Mouse (Mus musculus): ENCODE measurements around the gene Ssbp3.

GRCm38 (mm10) chr4:106918263-106918662, 7.8 kb downstream of the Ssbp3 start:
- TF ChIP-seq CTCF (IDR thresholded peaks at IDR 0.05; ENCODE audit: insufficient read depth, low read depth, low read length) (no peak), POLR2A (IDR thresholded peaks at IDR 0.05; ENCODE audit: insufficient read depth, low read depth, low read length) (no peak)
